Comparison of ENCODE assay signal across 8 mouse cellular contexts in genomic region chr2:67567141-67567680, GRCm38 (mm10). TPM values are rescaled to one million over a fixed set of nuclear protein-coding genes. Genes with fewer than 3 reads are reported as not detected.
DNase-seq lines count a peak whose midpoint lies in the region; ATAC-seq and TF ChIP-seq lines count a peak whose summit lies in the region.

No protein-coding gene starts in this region.

- peak overlapping the region; percentile 70 for H3K4me3 ChIP-seq in kidney, embryonic 16.5 days (ENCODE audit: low read length)
- H3K4me3 ChIP-seq in hindbrain, embryonic 10.5 days, result peak overlapping the region; percentile 80
- peak overlapping the region; percentile 85 for H3K4me3 ChIP-seq in midbrain, postnatal 0 days (ENCODE audit: low read depth, low read length)

- no peak for TF ChIP-seq CTCF in midbrain, postnatal 0 days (IDR thresholded peaks at IDR 0.05)

- H3K36me3 ChIP-seq in kidney, embryonic 16.5 days (ENCODE audit: insufficient read depth, low read length), result no peaks in the 10 kb centered on the region
- H3K36me3 ChIP-seq in hindbrain, embryonic 10.5 days, result no peaks in the 10 kb centered on the region
- H3K36me3 ChIP-seq in midbrain, postnatal 0 days (ENCODE audit: insufficient read depth, low read length), result no peaks in the 10 kb centered on the region

- H3K4me2 ChIP-seq in kidney, embryonic 16.5 days (replicated peaks; ENCODE audit: low read depth, low read length), result peak overlapping the region; percentile 92
- peak overlapping the region; percentile 97 for H3K4me2 ChIP-seq in midbrain, postnatal 0 days (ENCODE audit: low read depth, low read length, poor library complexity, severe bottlenecking)

- H3K9ac ChIP-seq in kidney, embryonic 16.5 days (replicated peaks; ENCODE audit: low read length), result no peak overlapping the region
- peak overlapping the region; percentile 84 for H3K9ac ChIP-seq in midbrain, postnatal 0 days (replicated peaks; ENCODE audit: low read length, poor library complexity, severe bottlenecking)

- H3K27ac ChIP-seq in kidney, embryonic 16.5 days (ENCODE audit: low read length), result no peak overlapping the region
- no peak overlapping the region for H3K27ac ChIP-seq in hindbrain, embryonic 10.5 days
- no peak overlapping the region for H3K27ac ChIP-seq in midbrain, postnatal 0 days (ENCODE audit: low read depth, low read length)

- ATAC-seq in kidney, embryonic 16.5 days (ENCODE audit: low FRiP score, low TSS enrichment), result no peak
- no peak for ATAC-seq in midbrain, postnatal 0 days (ENCODE audit: low FRiP score)

- peaks cover 8% of the 10 kb centered on the region; the same call in 1 of the 2 replicates for H3K27me3 ChIP-seq in kidney, embryonic 16.5 days (ENCODE audit: insufficient read depth, low read length)
- H3K27me3 ChIP-seq in hindbrain, embryonic 10.5 days (ENCODE audit: insufficient read depth, poor library complexity, severe bottlenecking), result peaks cover 3% of the 10 kb centered on the region; the same call in 1 of the 2 replicates
- H3K27me3 ChIP-seq in midbrain, postnatal 0 days (ENCODE audit: insufficient read depth, low read length), result no peaks in the 10 kb centered on the region

- H3K4me1 ChIP-seq in kidney, embryonic 16.5 days (ENCODE audit: insufficient read depth, low read length), result peaks cover 17% of the 10 kb centered on the region
- H3K4me1 ChIP-seq in hindbrain, embryonic 10.5 days (replicated peaks), result peaks cover 18% of the 10 kb centered on the region
- no peaks in the 10 kb centered on the region; the same call in 1 of the 2 replicates for H3K4me1 ChIP-seq in midbrain, postnatal 0 days (ENCODE audit: insufficient read depth, low read length)

- 15% methylated on average over 8 of the region's 8 CpGs for WGBS in kidney, embryonic 16.5 days
- 13% methylated on average over 8 of the region's 8 CpGs for WGBS in hindbrain, embryonic 10.5 days
- WGBS in midbrain, postnatal 0 days, result 9% methylated on average over 8 of the region's 8 CpGs

- H3K9me3 ChIP-seq in kidney, embryonic 16.5 days (ENCODE audit: low read length), result no peaks in the 10 kb centered on the region
- no peaks in the 10 kb centered on the region for H3K9me3 ChIP-seq in hindbrain, embryonic 10.5 days
- H3K9me3 ChIP-seq in midbrain, postnatal 0 days (ENCODE audit: low read length), result no peaks in the 10 kb centered on the region

- no peak for DNase-seq in kidney, postnatal 10 days
- DNase-seq in embryo, embryonic 11 days, result peak; percentile 28
- peak; percentile 22 for DNase-seq in hindbrain, embryonic 10.5 days (ENCODE audit: low spot score)
- peak; percentile 19 for DNase-seq in midbrain, postnatal 0 days (ENCODE audit: low spot score)
- DNase-seq in testis, postnatal 14 days (ENCODE audit: low spot score), result no peak
- no peak for DNase-seq in thymus, adult 18-20 months
- DNase-seq in ovary, postnatal 10 days (ENCODE audit: low spot score), result no peak

RNA-seq across cellular contexts. Expression of gene B3galt1, which starts 1.5 kb away (rescaled TPM):
- polyA plus RNA-seq in kidney, embryonic 16.5 days (2015; fragmentation: Nextera tagmentation; extraction: Ambion mirVana), result 4.9 and 7.4 TPM in 2 replicates
- 7.8 and 12.8 TPM in 2 replicates for polyA plus RNA-seq in hindbrain, embryonic 10.5 days (2016; fragmentation: Nextera tagmentation; extraction: Ambion mirVana)
- total RNA-seq in midbrain, postnatal 0 days (2014; rRNA removed), result 18.0 and 23.1 TPM in 2 replicates
- 47.2 and 50.4 TPM in 2 replicates for polyA plus RNA-seq in midbrain, postnatal 0 days (2015; fragmentation: Nextera tagmentation; extraction: Ambion mirVana)

Comparison
In these comparisons a context has a peak if more than half of its experiments do, and no peak if none do; other contexts are left out.
1. DNase-seq: peak in embryo, embryonic 11 days (single experiment), hindbrain, embryonic 10.5 days (single experiment) and midbrain, postnatal 0 days (single experiment); none in kidney, postnatal 10 days (single experiment), testis, postnatal 14 days (single experiment), thymus, adult 18-20 months (0 of 2) and ovary, postnatal 10 days (single experiment).
2. Peak in every context shown above with its lines, with median percentiles within 50 percentile points of each other: H3K4me3 ChIP-seq.